Mouse (Mus musculus): Measurements from ENCODE around the gene Mgll. TPM values are rescaled to one million over a fixed set of nuclear protein-coding genes. Genes with fewer than 3 reads are reported as not detected.

Mgll gene
- total and polyA plus RNA-seq, 3 experiments, result 88.7 to 146 (median 102) TPM

GRCm38 (mm10) chr6:88826088-88826487, 101.9 kb downstream of the Mgll start:
- WGBS, result 61% methylated on average over 3 of the region's 3 CpGs
- no peak for DNase-seq
- no peaks in the 10 kb centered on the region for H3K79me2 ChIP-seq (replicated peaks; ENCODE audit: control insufficient read depth, insufficient read depth, low read length)
- no peak overlapping the region for H3K27ac ChIP-seq
- H3K4me3 ChIP-seq, result no peak overlapping the region
- H3K4me1 ChIP-seq (ENCODE audit: control insufficient read depth, insufficient read depth, low read length), result peaks cover 5% of the 10 kb centered on the region
- TF ChIP-seq POLR2A (IDR thresholded peaks at IDR 0.05; ENCODE audit: insufficient read depth, low read depth, low read length) (no peak), CTCF (IDR thresholded peaks at IDR 0.05) (no peak), EP300 (IDR thresholded peaks at IDR 0.05; ENCODE audit: insufficient read depth, low read depth, low read length) (no peak)
- H3K27me3 ChIP-seq (ENCODE audit: control insufficient read depth, insufficient read depth, low read length), result no peaks in the 10 kb centered on the region
- intact Hi-C loops (cut with DNase I), result loop anchor here (2.0 kb wide), 1 partner anchor 101 kb away; the partner anchor contains the start of gene Mgll
- H3K9ac ChIP-seq (ENCODE audit: low read depth, low read length), result no peak overlapping the region
- no peaks in the 10 kb centered on the region for H3K36me3 ChIP-seq (ENCODE audit: control insufficient read depth, insufficient read depth, low read length)

DNA sequence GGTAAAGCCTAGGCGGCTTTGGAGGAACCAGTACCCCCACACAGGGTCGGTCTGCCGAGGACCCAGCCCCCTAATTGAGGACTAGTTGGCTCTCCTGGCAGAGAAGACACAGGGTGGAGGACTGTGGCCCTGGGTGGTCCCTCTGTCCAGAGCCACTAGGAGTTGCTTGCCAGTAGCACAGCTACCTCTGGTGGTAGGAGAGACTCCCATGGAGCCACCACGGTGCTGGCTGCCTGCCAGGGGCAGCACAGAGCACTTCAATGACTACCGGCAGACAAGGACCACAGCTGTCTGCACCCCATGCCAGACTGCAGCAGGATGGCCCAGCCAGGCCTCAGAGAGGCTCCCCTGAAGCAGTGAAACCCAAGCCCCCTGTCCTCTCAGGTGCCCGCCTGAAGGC, 102.3 kb downstream of the Mgll start:
- Histone ChIP-seq H3K9ac (ENCODE audit: low read depth, low read length) (no peak overlapping the region), H3K36me3 (ENCODE audit: control insufficient read depth, insufficient read depth, low read length) (no peaks in the 10 kb centered on the region), H3K79me2 (replicated peaks; ENCODE audit: control insufficient read depth, insufficient read depth, low read length) (no peaks in the 10 kb centered on the region), H3K4me3 (no peak overlapping the region), H3K27ac (no peak overlapping the region), H3K4me1 (ENCODE audit: control insufficient read depth, insufficient read depth, low read length) (peaks cover 5% of the 10 kb centered on the region), H3K27me3 (ENCODE audit: control insufficient read depth, insufficient read depth, low read length) (no peaks in the 10 kb centered on the region)
- 37% methylated on average over 6 of the region's 6 CpGs for WGBS
- DNase-seq, result peak; percentile 70 to 75
- TF ChIP-seq CTCF (IDR thresholded peaks at IDR 0.05) (peak; percentile 71), POLR2A (IDR thresholded peaks at IDR 0.05; ENCODE audit: insufficient read depth, low read depth, low read length) (no peak), EP300 (IDR thresholded peaks at IDR 0.05; ENCODE audit: insufficient read depth, low read depth, low read length) (peak; percentile 60; the same call in 1 of the 2 replicates)
- intact Hi-C loops (cut with DNase I), result loop anchor here (2.0 kb wide), 1 partner anchor 102 kb away; the partner anchor contains the start of gene Mgll

DNA sequence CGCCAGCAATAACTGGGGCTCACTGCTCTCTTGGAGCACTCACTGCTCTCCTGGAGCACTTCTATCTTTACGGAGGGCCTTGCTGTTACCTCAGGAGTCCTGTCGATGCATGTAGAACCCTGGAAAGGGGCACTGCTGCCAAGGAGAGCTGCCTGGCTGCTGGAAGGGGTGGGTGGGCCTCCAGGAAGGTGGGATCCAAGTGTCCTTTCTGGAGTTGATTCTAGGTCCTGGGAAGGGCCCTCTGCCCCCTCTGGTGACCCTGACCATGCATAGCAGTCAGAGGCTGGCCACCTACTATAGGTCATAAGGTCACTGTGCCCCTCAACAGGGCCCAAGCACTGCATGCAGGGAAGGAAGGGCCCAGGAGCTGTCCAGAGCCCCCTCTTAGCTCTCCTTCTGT, 102.8 kb downstream of the Mgll start:
- 74% methylated on average over 3 of the region's 3 CpGs for WGBS
- no peak overlapping the region for H3K27ac ChIP-seq
- DNase-seq, result no peak

GRCm38 (mm10) chr6:88827395-88828205, 103.4 kb downstream of the Mgll start:
- H3K27ac ChIP-seq, result no peak overlapping the region
- H3K27me3 ChIP-seq (ENCODE audit: control insufficient read depth, insufficient read depth, low read length), result no peaks in the 10 kb centered on the region
- H3K36me3 ChIP-seq (ENCODE audit: control insufficient read depth, insufficient read depth, low read length), result no peaks in the 10 kb centered on the region
- TF ChIP-seq CTCF (IDR thresholded peaks at IDR 0.05) (peak; percentile 15; the same call in 1 of the 2 replicates), POLR2A (IDR thresholded peaks at IDR 0.05; ENCODE audit: insufficient read depth, low read depth, low read length) (no peak), EP300 (IDR thresholded peaks at IDR 0.05; ENCODE audit: insufficient read depth, low read depth, low read length) (no peak)
- H3K9ac ChIP-seq (ENCODE audit: low read depth, low read length), result no peak overlapping the region
- no peaks in the 10 kb centered on the region for H3K79me2 ChIP-seq (replicated peaks; ENCODE audit: control insufficient read depth, insufficient read depth, low read length)
- H3K4me1 ChIP-seq (ENCODE audit: control insufficient read depth, insufficient read depth, low read length), result peaks cover 3% of the 10 kb centered on the region; the same call in 1 of the 2 replicates
- no peak overlapping the region for H3K4me3 ChIP-seq
- DNase-seq, result no peak
- intact Hi-C loops (cut with DNase I), result loop anchor here (2.0 kb wide), 1 partner anchor 103 kb away; the partner anchor contains the start of gene Mgll
- WGBS, result 56% methylated on average over 13 of the region's 13 CpGs

More for the DNA sequence above, 102.8 kb downstream of the Mgll start:
- Histone ChIP-seq H3K4me3 (no peak overlapping the region), H3K9ac (ENCODE audit: low read depth, low read length) (no peak overlapping the region), H3K4me1 (ENCODE audit: control insufficient read depth, insufficient read depth, low read length) (peaks cover 3% of the 10 kb centered on the region), H3K27me3 (ENCODE audit: control insufficient read depth, insufficient read depth, low read length) (no peaks in the 10 kb centered on the region), H3K36me3 (ENCODE audit: control insufficient read depth, insufficient read depth, low read length) (no peaks in the 10 kb centered on the region), H3K79me2 (replicated peaks; ENCODE audit: control insufficient read depth, insufficient read depth, low read length) (no peaks in the 10 kb centered on the region)
- TF ChIP-seq POLR2A (IDR thresholded peaks at IDR 0.05; ENCODE audit: insufficient read depth, low read depth, low read length), result no peak
- TF ChIP-seq EP300 (IDR thresholded peaks at IDR 0.05; ENCODE audit: insufficient read depth, low read depth, low read length), result no peak
- peak; percentile 42 for TF ChIP-seq CTCF (IDR thresholded peaks at IDR 0.05)
- intact Hi-C loops (cut with DNase I), result loop anchor here (2.0 kb wide), 1 partner anchor 102 kb away; the partner anchor contains the start of gene Mgll

DNA sequence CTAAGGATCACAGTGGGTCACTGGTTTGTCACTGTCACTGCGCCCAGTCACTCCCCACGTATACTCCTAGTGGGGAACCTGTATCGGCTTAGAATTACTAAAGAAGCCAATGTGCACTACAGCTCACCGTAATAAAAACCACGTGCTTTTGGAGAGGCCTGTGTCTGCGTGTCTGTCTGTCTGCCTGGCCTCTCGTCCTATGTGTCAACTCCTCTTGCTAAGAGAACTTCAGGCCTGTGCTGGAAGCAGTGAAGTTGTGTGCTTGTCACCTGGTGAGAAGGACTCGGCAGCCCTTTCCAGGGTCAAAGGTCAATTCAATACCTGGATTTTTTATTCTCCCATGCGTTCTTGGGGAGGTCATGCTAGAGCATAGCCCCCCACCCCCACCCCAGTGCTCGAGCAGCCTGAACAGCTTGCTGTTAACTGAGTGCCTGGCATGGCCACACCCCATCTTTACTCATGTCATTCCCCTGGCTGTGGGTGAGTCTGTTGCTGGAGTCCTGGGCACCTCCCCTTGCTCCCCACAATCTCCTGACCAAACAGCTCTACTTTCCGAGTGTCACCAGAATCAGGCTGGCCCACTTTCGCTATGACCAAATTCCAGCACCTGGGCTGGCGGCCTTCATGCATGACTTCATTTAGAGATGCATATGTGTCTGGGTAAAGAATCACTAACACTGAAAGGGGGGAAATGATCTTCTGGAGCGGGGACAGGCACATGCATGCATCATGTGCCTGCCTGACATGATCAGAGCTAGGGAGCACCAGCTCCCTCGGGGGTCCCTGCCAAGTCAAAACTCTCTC, 104.2 kb downstream of the Mgll start:
- no peak for DNase-seq
- H3K27ac ChIP-seq, result no peak overlapping the region
- intact Hi-C loops (cut with DNase I), result no loop called here
- H3K4me3 ChIP-seq, result no peak overlapping the region
- no peak overlapping the region for H3K9ac ChIP-seq (ENCODE audit: low read depth, low read length)
- H3K4me1 ChIP-seq (ENCODE audit: control insufficient read depth, insufficient read depth, low read length), result peaks cover 3% of the 10 kb centered on the region; the same call in 1 of the 2 replicates
- no peaks in the 10 kb centered on the region for H3K27me3 ChIP-seq (ENCODE audit: control insufficient read depth, insufficient read depth, low read length)
- H3K36me3 ChIP-seq (ENCODE audit: control insufficient read depth, insufficient read depth, low read length), result no peaks in the 10 kb centered on the region
- H3K79me2 ChIP-seq (replicated peaks; ENCODE audit: control insufficient read depth, insufficient read depth, low read length), result no peaks in the 10 kb centered on the region
- WGBS, result 78% methylated on average over 15 of the region's 15 CpGs
- TF ChIP-seq CTCF (IDR thresholded peaks at IDR 0.05) (no peak), POLR2A (IDR thresholded peaks at IDR 0.05; ENCODE audit: insufficient read depth, low read depth, low read length) (no peak), EP300 (IDR thresholded peaks at IDR 0.05; ENCODE audit: insufficient read depth, low read depth, low read length) (no peak)
